In genomic region chr4:156192421-156193199, GRCm38 (mm10) we compare ENCODE assay signal across 7 mouse cellular contexts. TPM values are rescaled to one million over a fixed set of nuclear protein-coding genes. Genes with fewer than 3 reads are reported as not detected.
DNase-seq lines count a peak whose midpoint lies in the region; ATAC-seq lines count a peak whose summit lies in the region.

No protein-coding gene starts in this region.

- H3K9ac ChIP-seq in midbrain, embryonic 16.5 days (ENCODE audit: low read depth, low read length) = no peak overlapping the region

- H3K4me3 ChIP-seq in midbrain, embryonic 16.5 days (ENCODE audit: low read depth, low read length) = no peak overlapping the region

- ATAC-seq in midbrain, embryonic 16.5 days = no peak

- peak overlapping the region; percentile 8 for H3K27ac ChIP-seq in midbrain, embryonic 16.5 days (ENCODE audit: low read length)

- peak overlapping the region; percentile 10; the same call in 1 of the 2 replicates for H3K4me2 ChIP-seq in midbrain, embryonic 16.5 days (ENCODE audit: low read length)

- H3K4me1 ChIP-seq in midbrain, embryonic 16.5 days (ENCODE audit: control insufficient read depth, insufficient read depth, low read length) = peaks cover 46% of the 10 kb centered on the region

- intact Hi-C loops in heart, postnatal 10 days (cut with DNase I) = no loop called here

- DNase-seq in right cerebral cortex, postnatal 4 days = peak; percentile 61
- DNase-seq in right cerebral cortex, postnatal 14 days = no peak
- DNase-seq in heart, postnatal 10 days = peak; percentile 60 to 62
- peak; percentile 52 for DNase-seq in large intestine, adult 2 months (ENCODE audit: low read depth, low spot score)
- no peak for DNase-seq in thymus, postnatal 0 days (ENCODE audit: low spot score)
- DNase-seq in adipocyte (ENCODE audit: low spot score) = no peak

- peaks cover 7% of the 10 kb centered on the region; the same call in 1 of the 2 replicates for H3K36me3 ChIP-seq in midbrain, embryonic 16.5 days (ENCODE audit: control insufficient read depth, insufficient read depth, low read length)

- H3K27me3 ChIP-seq in midbrain, embryonic 16.5 days (ENCODE audit: control insufficient read depth, insufficient read depth, low read depth, low read length) = no peaks in the 10 kb centered on the region

- WGBS in large intestine, adult 2 months = 32% methylated on average over 8 of the region's 8 CpGs
- WGBS in midbrain, embryonic 16.5 days = 60% methylated on average over 8 of the region's 8 CpGs

- H3K9me3 ChIP-seq in midbrain, embryonic 16.5 days (replicated peaks; ENCODE audit: control insufficient read depth, low read length, poor library complexity, severe bottlenecking) = no peaks in the 10 kb centered on the region

RNA-seq across cellular contexts. Expression of gene Agrn, which starts 4.7 kb away (rescaled TPM):
- 100 to 1,000 TPM in 1 of 2 experiments, 10 to 100 TPM in 1; 92.1 to 104 TPM for total RNA-seq in heart, postnatal 10 days (2021)
- 50.8 and 87.5 TPM in 2 replicates for polyA plus RNA-seq in large intestine, adult 2 months (2012; rRNA removed)
- polyA plus RNA-seq in midbrain, embryonic 16.5 days (2015; fragmentation: Nextera tagmentation; extraction: Ambion mirVana) = 126 and 129 TPM in 2 replicates
- polyA plus RNA-seq in thymus, postnatal 0 days (2015; fragmentation: Nextera tagmentation; extraction: Ambion mirVana) = 10.4 and 11.6 TPM in 2 replicates

RNA-seq across cellular contexts. Expression of gene Isg15, which starts 8.0 kb away (rescaled TPM):
- 1 to 10 TPM; 1.3 TPM for total RNA-seq in heart, postnatal 10 days (2021)
- 31.7 and 56.0 TPM in 2 replicates for polyA plus RNA-seq in large intestine, adult 2 months (2012; rRNA removed)
- polyA plus RNA-seq in midbrain, embryonic 16.5 days (2015; fragmentation: Nextera tagmentation; extraction: Ambion mirVana) = 1.2 and 1.4 TPM in 2 replicates
- 70.8 and 74.6 TPM in 2 replicates for polyA plus RNA-seq in thymus, postnatal 0 days (2015; fragmentation: Nextera tagmentation; extraction: Ambion mirVana)

RNA-seq across cellular contexts. Expression of gene AW011738, which starts 10.5 kb away (rescaled TPM):
- total RNA-seq in heart, postnatal 10 days (2021) = 1 to 10 TPM; 6.1 to 8.2 TPM
- 1.9 and 2.9 TPM in 2 replicates for polyA plus RNA-seq in large intestine, adult 2 months (2012; rRNA removed)
- polyA plus RNA-seq in midbrain, embryonic 16.5 days (2015; fragmentation: Nextera tagmentation; extraction: Ambion mirVana) = 3.7 and 4.2 TPM in 2 replicates
- polyA plus RNA-seq in thymus, postnatal 0 days (2015; fragmentation: Nextera tagmentation; extraction: Ambion mirVana) = 11.4 and 11.9 TPM in 2 replicates

RNA-seq across cellular contexts. Expression of gene Perm1, which starts 23.1 kb away (rescaled TPM):
- 100 to 1,000 TPM; 138 to 156 TPM for total RNA-seq in heart, postnatal 10 days (2021)
- 0.14 and 0.20 TPM in 2 replicates for polyA plus RNA-seq in large intestine, adult 2 months (2012; rRNA removed)
- polyA plus RNA-seq in midbrain, embryonic 16.5 days (2015; fragmentation: Nextera tagmentation; extraction: Ambion mirVana) = 2.0 and 2.7 TPM in 2 replicates
- 0.96 and 1.0 TPM in 2 replicates for polyA plus RNA-seq in thymus, postnatal 0 days (2015; fragmentation: Nextera tagmentation; extraction: Ambion mirVana)

RNA-seq across cellular contexts. Expression of gene Plekhn1, which starts 42.0 kb away (rescaled TPM):
- total RNA-seq in heart, postnatal 10 days (2021) = 1 to 10 TPM; 8.5 to 9.2 TPM
- polyA plus RNA-seq in large intestine, adult 2 months (2012; rRNA removed) = 35.2 and 48.1 TPM in 2 replicates
- polyA plus RNA-seq in midbrain, embryonic 16.5 days (2015; fragmentation: Nextera tagmentation; extraction: Ambion mirVana) = 26.8 and 26.9 TPM in 2 replicates
- polyA plus RNA-seq in thymus, postnatal 0 days (2015; fragmentation: Nextera tagmentation; extraction: Ambion mirVana) = 15.6 and 16.3 TPM in 2 replicates

Comparison
In these comparisons a context has a peak if more than half of its experiments do, and no peak if none do; other contexts are left out.
1. DNase-seq: peak in right cerebral cortex, postnatal 4 days (single experiment), heart, postnatal 10 days (2 of 2) and large intestine, adult 2 months (single experiment); none in right cerebral cortex, postnatal 14 days (single experiment), thymus, postnatal 0 days (single experiment) and adipocyte (single experiment).
2. RNA of gene Isg15, which starts 8.0 kb away (polyA plus RNA-seq): 70.8 to 74.6 TPM in thymus, postnatal 0 days and 31.7 to 56.0 TPM in large intestine, adult 2 months; 1.2 to 1.4 TPM in midbrain, embryonic 16.5 days; every median in the first group is over 10 times any median in the second.